Mouse (Mus musculus) testis, adult 2 months (tissue): ENCODE results near the gene Tmem102. TPM values are rescaled to one million over a fixed set of nuclear protein-coding genes. Genes with fewer than 3 reads are reported as not detected.

Experiments
- H3K27ac ChIP-seq: fragments of 200-500 bp; 2 replicates; pipeline ENCODE4 v1.5.1; 2012; ENCODE audit warnings: low read depth, low read length; ENCODE audit not compliant: control insufficient read depth, insufficient read depth
- H3K27me3 ChIP-seq: fragments of 200-500 bp; 2 replicates; pipeline ENCODE4 v1.6.1; 2012; ENCODE audit warnings: mild to moderate bottlenecking, low read length, moderate library complexity; ENCODE audit not compliant: control insufficient read depth, insufficient read depth
- H3K36me3 ChIP-seq: fragments of 200-500 bp; 2 replicates; pipeline ENCODE4 v1.6.1; 2012; ENCODE audit warnings: mild to moderate bottlenecking, low read length; ENCODE audit not compliant: control insufficient read depth, insufficient read depth
- H3K4me1 ChIP-seq: fragments of 200-500 bp; 2 replicates; pipeline ENCODE4 v1.6.1; 2012; ENCODE audit warnings: low read length; ENCODE audit not compliant: control insufficient read depth, insufficient read depth
- H3K4me3 ChIP-seq: fragments of 200-500 bp; 2 replicates; pipeline ENCODE4 v1.5.1; 2012; ENCODE audit warnings: low read depth, mild to moderate bottlenecking, low read length, moderate library complexity, mixed read lengths; ENCODE audit not compliant: control insufficient read depth
- CTCF ChIP-seq: fragments of 200-500 bp; IDR thresholded peaks from 2 replicates; pipeline ENCODE4 v1.5.1; 2012; ENCODE audit warnings: low read depth, mild to moderate bottlenecking, inconsistent platforms, low read length, moderate library complexity; ENCODE audit not compliant: control insufficient read depth, insufficient read depth, insufficient replicate concordance
- POLR2A ChIP-seq: fragments of 200-500 bp; IDR thresholded peaks from 2 replicates; pipeline ENCODE4 v1.6.1; 2012; ENCODE audit warnings: low read depth, mild to moderate bottlenecking, inconsistent platforms, low read length, moderate library complexity; ENCODE audit not compliant: control insufficient read depth
- polyA plus RNA-seq: library from polyadenylated mRNA; depleted of rRNA; stranded (reverse); fragments of >200 nt; gene quantifications from 2 replicates; pipeline ENCODE4 v1.2.3, GENCODE M21; 2012

Tmem102 gene
- polyA plus RNA-seq, 1 experiment = 0.52 TPM

- peak overlapping the region; percentile 2; the same call in 1 of the 2 replicates for H3K27ac ChIP-seq
- H3K27me3 ChIP-seq = no peaks in the 10 kb centered on the region
- no peaks in the 10 kb centered on the region for H3K36me3 ChIP-seq
- H3K4me3 ChIP-seq = peak overlapping the region; percentile 57
- no peak for TF ChIP-seq CTCF
- TF ChIP-seq POLR2A = peak; percentile 34; the same call in 1 of the 2 replicates
- H3K4me1 ChIP-seq = peaks cover 39% of the 10 kb centered on the region
Measured at GRCm38 (mm10) chr11:69834001-69834549, 28.7 kb upstream of the Tmem102 start.

DNA sequence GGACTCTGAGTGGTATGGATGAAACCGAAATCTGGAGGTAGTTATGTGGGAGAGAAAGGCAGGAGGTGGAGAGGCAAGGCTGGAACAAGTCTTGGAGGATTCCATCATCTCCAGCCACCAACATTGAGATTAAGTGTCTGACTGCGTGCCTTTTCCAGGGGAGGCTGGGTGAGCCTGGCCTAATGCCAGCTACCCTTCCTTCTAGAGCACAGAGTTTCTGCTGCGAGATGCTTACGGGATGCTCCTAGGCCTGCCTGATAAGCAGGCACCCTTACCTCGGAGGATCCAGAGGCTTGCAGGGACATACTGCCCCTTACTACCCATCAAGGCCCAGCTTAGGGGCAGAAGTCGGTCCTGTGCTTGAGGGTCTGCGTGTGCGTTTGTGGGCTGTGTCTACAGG is 28.1 kb upstream of the Tmem102 start:
- peaks cover 35% of the 10 kb centered on the region for H3K4me1 ChIP-seq
- TF ChIP-seq CTCF (no peak), POLR2A (no peak)

DNA sequence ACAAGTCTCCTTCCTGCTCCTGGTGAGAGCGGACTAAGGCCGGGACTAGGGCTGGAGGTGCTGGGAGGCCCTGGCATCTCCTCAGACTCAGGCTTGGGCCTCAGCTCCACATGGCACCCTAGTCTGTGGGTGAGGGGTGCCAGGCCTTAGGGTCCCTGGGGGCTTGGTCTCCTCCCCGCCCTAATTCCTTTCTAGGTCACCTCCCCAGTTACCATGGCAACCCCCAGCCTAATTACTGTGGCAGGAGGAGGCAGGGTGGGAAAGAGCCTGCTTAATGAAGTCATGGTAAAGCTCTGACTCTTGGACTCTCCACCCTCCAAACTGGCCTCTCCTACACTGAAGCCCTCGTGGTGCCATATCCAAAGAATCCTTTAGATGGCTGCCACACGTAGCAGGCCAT is 23.4 kb upstream of the Tmem102 start:
- TF ChIP-seq POLR2A = no peak
- TF ChIP-seq CTCF = no peak
- Histone ChIP-seq H3K27ac (no peak overlapping the region), H3K4me1 (peaks cover 4% of the 10 kb centered on the region), H3K36me3 (no peaks in the 10 kb centered on the region), H3K27me3 (no peaks in the 10 kb centered on the region), H3K4me3 (no peak overlapping the region)

More for the DNA sequence above, 28.1 kb upstream of the Tmem102 start:
- no peak overlapping the region; the same call in 1 of the 2 replicates for H3K27ac ChIP-seq
- no peaks in the 10 kb centered on the region for H3K36me3 ChIP-seq
- peak overlapping the region; percentile 57 for H3K4me3 ChIP-seq
- H3K27me3 ChIP-seq = no peaks in the 10 kb centered on the region

DNA sequence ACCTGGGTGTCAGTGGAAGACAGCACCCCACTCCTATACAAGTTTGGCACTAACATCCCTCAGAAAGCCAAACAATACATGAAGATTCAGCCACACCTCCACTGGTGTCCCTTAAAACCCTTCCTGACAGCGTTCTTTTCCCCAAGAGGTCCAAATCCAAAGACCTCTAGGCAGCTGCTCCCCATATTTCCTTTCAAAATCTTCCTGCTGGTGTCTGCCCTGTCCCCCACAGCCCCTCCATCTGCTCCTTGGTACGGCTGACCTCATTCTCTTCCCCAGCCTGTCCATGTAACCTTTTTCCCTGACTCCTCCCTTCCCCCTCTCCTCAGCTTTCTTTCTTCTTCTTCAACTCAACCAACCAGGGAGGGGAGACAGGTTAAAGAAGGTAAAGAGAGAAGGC is 18.0 kb upstream of the Tmem102 start:
- no peaks in the 10 kb centered on the region for H3K27me3 ChIP-seq
- H3K27ac ChIP-seq = no peak overlapping the region
- no peaks in the 10 kb centered on the region for H3K4me1 ChIP-seq
- no peak for TF ChIP-seq CTCF
- TF ChIP-seq POLR2A = no peak
- H3K36me3 ChIP-seq = no peaks in the 10 kb centered on the region
- H3K4me3 ChIP-seq = no peak overlapping the region

DNA sequence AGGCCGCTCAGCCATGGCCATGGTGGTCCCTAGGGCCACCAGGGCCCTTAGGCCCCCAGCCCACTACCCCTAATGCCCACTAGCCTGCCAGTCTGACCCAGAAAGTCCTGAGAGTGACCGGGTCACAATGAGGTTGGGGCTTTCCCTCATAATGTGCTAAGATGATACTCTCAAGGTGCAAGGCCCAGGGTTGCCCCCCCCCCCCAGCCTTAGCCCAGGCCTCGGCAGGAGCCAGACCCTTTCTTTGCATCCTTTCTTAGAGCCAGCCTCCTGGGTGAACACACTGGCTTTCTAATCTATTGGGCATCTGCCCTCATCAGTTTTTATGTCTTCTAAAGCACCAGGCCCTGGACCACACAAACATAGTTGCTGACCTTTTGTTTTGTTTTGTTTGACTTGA is 16.7 kb upstream of the Tmem102 start, which contains the start of gene Spem1:
Gene Spem1, minus strand, starts transcription at position 101 of the 400 bp plus-strand sequence.
- H3K36me3 ChIP-seq = no peaks in the 10 kb centered on the region
- H3K4me3 ChIP-seq = peak within 1 kb of the TSS; percentile 71
- TF ChIP-seq CTCF (no peak), POLR2A (no peak; the same call in 1 of the 2 replicates)
- no peak within 1 kb of the TSS for H3K27ac ChIP-seq
- H3K4me1 ChIP-seq = no peaks in the 10 kb centered on the region
- no peaks in the 10 kb centered on the region for H3K27me3 ChIP-seq

- H3K27me3 ChIP-seq = no peaks in the 10 kb centered on the region
- H3K36me3 ChIP-seq = no peaks in the 10 kb centered on the region
Measured at GRCm38 (mm10) chr11:69818871-69819270, 13.4 kb upstream of the Tmem102 start.

DNA sequence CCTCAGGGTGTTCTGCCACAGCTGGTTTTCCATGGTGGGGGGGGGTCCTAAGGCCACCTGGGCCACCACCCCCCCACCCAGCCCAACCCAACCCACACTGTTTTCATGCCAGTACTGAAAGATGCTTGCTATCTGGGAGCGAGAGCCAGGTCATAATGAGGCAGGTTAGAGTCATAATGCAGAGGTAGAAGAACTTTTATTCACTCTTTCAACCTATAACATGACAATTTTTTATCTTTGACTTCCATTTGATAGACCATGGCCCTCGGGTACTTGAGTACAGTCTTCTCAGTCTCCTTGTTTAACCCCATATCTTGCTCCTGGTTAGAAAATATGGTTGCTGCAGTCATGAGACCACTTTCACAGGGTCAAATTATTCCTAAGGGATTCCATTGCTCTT is 12.9 kb upstream of the Tmem102 start, which contains the start of gene Spem2:
Gene Spem2, minus strand, starts transcription at position 101 of the 400 bp plus-strand sequence.
- TF ChIP-seq CTCF (no peak), POLR2A (no peak)
- peak within 1 kb of the TSS; percentile 85 for H3K4me3 ChIP-seq
- no peaks in the 10 kb centered on the region for H3K36me3 ChIP-seq
- H3K27ac ChIP-seq = 0 out of 2 replicates have a peak within 1 kb of the TSS, but pooled peaks have one; percentile 12
- H3K27me3 ChIP-seq = no peaks in the 10 kb centered on the region
- peaks cover 2% of the 10 kb centered on the region; the same call in 1 of the 2 replicates for H3K4me1 ChIP-seq

More at GRCm38 (mm10) chr11:69818871-69819270, 13.4 kb upstream of the Tmem102 start:
- Histone ChIP-seq H3K27ac (no peak overlapping the region), H3K4me1 (peaks cover 2% of the 10 kb centered on the region; the same call in 1 of the 2 replicates), H3K4me3 (peak overlapping the region; percentile 74)
- no peak; the same call in 1 of the 2 replicates for TF ChIP-seq POLR2A

DNA sequence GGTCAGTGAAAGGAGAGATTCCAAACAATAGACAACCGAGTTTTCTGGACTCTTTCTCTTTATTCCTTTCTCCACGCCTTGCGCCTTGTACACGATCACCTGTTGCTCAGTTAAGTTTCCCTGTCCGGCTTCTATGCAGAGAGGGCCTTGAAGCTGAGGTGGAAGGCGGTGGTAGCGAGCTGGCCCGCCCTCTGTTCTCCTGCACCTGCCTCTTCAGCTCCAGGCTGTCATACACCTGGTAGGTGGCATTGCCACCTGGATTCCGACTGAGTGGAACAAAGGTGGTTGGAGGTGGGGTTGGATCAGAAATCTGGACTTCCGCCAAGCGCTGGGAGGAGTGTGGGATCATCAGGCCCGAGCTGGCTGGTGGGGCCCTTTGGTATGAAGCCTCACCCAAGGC is 11.1 kb upstream of the Tmem102 start:
- H3K36me3 ChIP-seq = no peaks in the 10 kb centered on the region
- H3K4me3 ChIP-seq = peak overlapping the region; percentile 85
- no peaks in the 10 kb centered on the region for H3K27me3 ChIP-seq
- no peak overlapping the region for H3K27ac ChIP-seq
- TF ChIP-seq CTCF (no peak), POLR2A (peak; percentile 55)
- H3K4me1 ChIP-seq = peaks cover 2% of the 10 kb centered on the region; the same call in 1 of the 2 replicates
